Mouse (Mus musculus): ENCODE measurements around the gene Epha3.

DNA sequence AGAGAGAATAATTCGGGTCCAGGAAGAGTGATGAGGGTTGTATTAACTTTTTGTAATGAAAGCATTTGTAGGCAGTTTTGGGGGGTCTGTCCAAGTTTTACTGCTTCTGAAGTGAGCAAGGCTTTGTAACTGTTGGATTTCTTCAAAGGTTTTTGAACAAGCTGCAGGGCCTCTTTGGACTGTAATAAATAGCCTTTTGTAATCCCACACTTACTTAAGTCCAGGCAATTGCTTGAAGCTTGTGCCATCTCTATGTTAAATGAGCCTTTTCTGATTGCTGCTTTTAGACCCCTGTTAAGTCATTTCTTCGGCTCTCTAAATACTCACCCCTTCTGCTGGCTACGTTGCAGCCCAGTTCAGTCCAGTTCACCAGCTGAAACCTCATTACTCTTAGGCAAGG is 248.6 kb downstream of the Epha3 start:
- TF ChIP-seq POLR2A (IDR thresholded peaks at IDR 0.05; ENCODE audit: low read depth, low read length) = no peak
- TF ChIP-seq CTCF (IDR thresholded peaks at IDR 0.05; ENCODE audit: extremely low read depth, insufficient read depth, insufficient read length, insufficient replicate concordance) = no peak
